Mouse (Mus musculus): Measurements from ENCODE around the gene Nup62. TPM values are rescaled to one million over a fixed set of nuclear protein-coding genes. Genes with fewer than 3 reads are reported as not detected.

Nup62 gene
- polyA plus RNA-seq, 1 experiment from 2014 or later = 81.5 TPM

DNA sequence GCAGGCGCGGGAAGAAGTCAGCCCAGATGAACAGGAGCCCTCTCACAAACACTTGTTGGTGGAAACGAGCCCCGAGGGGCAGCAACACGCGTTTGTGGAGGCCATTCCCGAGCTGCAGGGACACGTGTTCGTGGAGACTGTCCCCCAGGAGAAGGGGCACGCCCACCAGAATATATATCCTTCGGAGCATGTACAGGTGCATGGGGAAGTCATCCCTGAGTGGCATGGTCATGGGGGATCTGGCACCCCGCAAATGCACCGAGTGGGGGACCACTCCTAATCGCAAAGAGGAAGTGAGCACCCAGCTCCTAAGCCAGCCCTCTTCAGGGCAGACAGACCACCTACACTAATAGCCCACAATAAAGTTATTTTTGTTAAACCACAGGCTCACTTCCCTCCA is 24.5 kb downstream of the Nup62 start:
- Histone ChIP-seq H3K36me3 (ENCODE audit: control insufficient read depth, insufficient read depth) (peaks cover 38% of the 10 kb centered on the region), H3K4me3 (ENCODE audit: low read length) (no peak overlapping the region), H3K27ac (ENCODE audit: low read length) (no peak overlapping the region), H3K27me3 (ENCODE audit: control insufficient read depth, insufficient read depth, low read length) (peaks cover 10% of the 10 kb centered on the region; the same call in 1 of the 2 replicates), H3K4me1 (ENCODE audit: control insufficient read depth, insufficient read depth, low read length) (peaks cover 13% of the 10 kb centered on the region), H3K4me2 (ENCODE audit: low read depth, low read length) (no peak overlapping the region), H3K9me3 (replicated peaks; ENCODE audit: control insufficient read depth, low read length) (no peaks in the 10 kb centered on the region), H3K9ac (ENCODE audit: low read length) (no peak overlapping the region)
- no peak for ATAC-seq (replicated peaks; ENCODE audit: extremely low read depth, insufficient read depth, low FRiP score)
- 53% methylated on average over 14 of the region's 14 CpGs for WGBS

DNA sequence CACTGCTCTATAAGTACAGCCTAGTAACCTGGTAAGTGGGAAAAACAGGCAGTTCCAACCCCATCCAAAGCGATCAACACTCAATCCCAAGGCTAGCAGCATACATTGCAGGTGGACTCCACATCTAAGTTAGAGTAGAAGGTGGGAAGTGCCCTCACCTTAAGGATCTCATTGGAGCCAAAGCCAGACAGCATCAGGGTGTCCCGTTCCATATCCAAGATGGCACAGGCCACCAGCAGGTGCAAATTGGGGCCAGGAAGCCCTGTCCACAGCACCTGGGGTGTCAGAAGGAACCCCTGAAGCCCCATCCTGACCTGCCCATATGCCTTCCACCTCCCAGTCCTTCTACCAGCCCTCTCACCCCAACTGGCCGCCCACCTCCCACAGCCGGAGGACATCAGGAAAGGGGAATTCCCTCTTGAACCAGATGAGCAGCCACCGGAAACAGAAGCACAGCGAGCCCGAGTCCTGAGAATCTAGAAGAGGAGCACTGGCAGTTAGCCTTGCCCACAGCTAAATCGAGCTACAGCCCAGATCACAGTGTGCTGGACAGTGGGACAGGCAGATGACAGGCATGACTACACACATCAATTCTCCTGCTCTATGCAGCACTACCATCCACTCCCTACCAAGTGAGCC is 26.1 kb downstream of the Nup62 start:
- H3K27me3 ChIP-seq (ENCODE audit: control insufficient read depth, insufficient read depth, low read length) = peaks cover 10% of the 10 kb centered on the region; the same call in 1 of the 2 replicates
- no peaks in the 10 kb centered on the region for H3K9me3 ChIP-seq (replicated peaks; ENCODE audit: control insufficient read depth, low read length)
- no peak for ATAC-seq (replicated peaks; ENCODE audit: extremely low read depth, insufficient read depth, low FRiP score)

DNA sequence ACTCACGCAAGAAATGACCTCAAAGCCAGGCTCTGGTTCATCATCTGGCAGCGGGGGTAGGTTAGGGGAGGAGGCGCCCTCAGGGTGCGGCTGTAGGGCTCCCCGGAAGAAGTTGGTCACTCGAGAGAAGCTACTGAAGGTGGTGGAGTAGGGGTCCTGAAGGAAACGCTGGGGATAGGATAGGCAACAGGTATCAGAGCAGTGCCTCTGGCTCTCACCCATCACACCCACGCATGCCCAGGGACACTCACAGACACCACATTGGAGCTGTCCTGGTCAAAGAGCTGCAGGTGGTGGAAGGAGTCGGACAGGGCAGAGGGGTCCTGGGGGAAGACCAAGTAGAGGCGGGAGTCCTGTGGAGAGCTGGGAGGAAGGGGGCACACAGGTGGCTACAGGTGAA is 29.1 kb downstream of the Nup62 start:
- H3K4me2 ChIP-seq (ENCODE audit: low read depth, low read length) = no peak overlapping the region
- H3K9me3 ChIP-seq (replicated peaks; ENCODE audit: control insufficient read depth, low read length) = no peaks in the 10 kb centered on the region
- peaks cover 49% of the 10 kb centered on the region for H3K36me3 ChIP-seq (ENCODE audit: control insufficient read depth, insufficient read depth)
- WGBS = 95% methylated on average over 10 of the region's 10 CpGs
- H3K27me3 ChIP-seq (ENCODE audit: control insufficient read depth, insufficient read depth, low read length) = peaks cover 6% of the 10 kb centered on the region; the same call in 1 of the 2 replicates
- H3K4me3 ChIP-seq (ENCODE audit: low read length) = no peak overlapping the region
- no peak overlapping the region for H3K9ac ChIP-seq (ENCODE audit: low read length)
- H3K27ac ChIP-seq (ENCODE audit: low read length) = no peak overlapping the region
- peaks cover 12% of the 10 kb centered on the region for H3K4me1 ChIP-seq (ENCODE audit: control insufficient read depth, insufficient read depth, low read length)
- no peak for ATAC-seq (replicated peaks; ENCODE audit: extremely low read depth, insufficient read depth, low FRiP score)

More for the DNA sequence above, 26.1 kb downstream of the Nup62 start:
- 84% methylated on average over 8 of the region's 8 CpGs for WGBS
- H3K4me2 ChIP-seq (ENCODE audit: low read depth, low read length) = no peak overlapping the region
- H3K9ac ChIP-seq (ENCODE audit: low read length) = no peak overlapping the region
- H3K27ac ChIP-seq (ENCODE audit: low read length) = no peak overlapping the region
- H3K4me1 ChIP-seq (ENCODE audit: control insufficient read depth, insufficient read depth, low read length) = peaks cover 13% of the 10 kb centered on the region
- H3K36me3 ChIP-seq (ENCODE audit: control insufficient read depth, insufficient read depth) = peaks cover 49% of the 10 kb centered on the region
- no peak overlapping the region for H3K4me3 ChIP-seq (ENCODE audit: low read length)

DNA sequence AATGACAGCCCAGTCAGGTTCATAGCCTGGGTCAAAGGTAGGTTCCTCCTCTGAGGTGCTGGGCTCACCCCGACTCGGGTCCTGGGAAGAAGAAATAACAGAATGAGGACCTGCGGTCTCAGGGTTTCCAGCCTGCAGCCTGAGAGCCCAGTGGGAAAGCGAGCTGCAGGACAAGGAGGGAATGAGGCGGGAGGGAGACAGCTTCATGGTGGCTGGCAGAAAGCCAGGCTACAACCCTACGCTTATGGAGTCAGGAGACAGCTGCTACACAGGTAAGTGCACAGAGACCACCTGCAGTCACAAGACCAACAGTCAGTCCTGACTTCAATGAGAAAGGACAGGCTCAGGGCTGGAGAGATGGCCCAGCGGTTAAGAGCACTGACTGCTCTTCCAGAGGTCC is 30.9 kb downstream of the Nup62 start:
- H3K4me3 ChIP-seq (ENCODE audit: low read length) = no peak overlapping the region
- no peak for ATAC-seq (replicated peaks; ENCODE audit: extremely low read depth, insufficient read depth, low FRiP score)
- H3K27me3 ChIP-seq (ENCODE audit: control insufficient read depth, insufficient read depth, low read length) = no peaks in the 10 kb centered on the region
- no peak overlapping the region for H3K27ac ChIP-seq (ENCODE audit: low read length)
- H3K4me2 ChIP-seq (ENCODE audit: low read depth, low read length) = no peak overlapping the region
- WGBS = 91% methylated on average over 7 of the region's 7 CpGs
- peaks cover 37% of the 10 kb centered on the region for H3K36me3 ChIP-seq (ENCODE audit: control insufficient read depth, insufficient read depth)
- peaks cover 21% of the 10 kb centered on the region for H3K4me1 ChIP-seq (ENCODE audit: control insufficient read depth, insufficient read depth, low read length)
- H3K9ac ChIP-seq (ENCODE audit: low read length) = no peak overlapping the region
- H3K9me3 ChIP-seq (replicated peaks; ENCODE audit: control insufficient read depth, low read length) = no peaks in the 10 kb centered on the region

DNA sequence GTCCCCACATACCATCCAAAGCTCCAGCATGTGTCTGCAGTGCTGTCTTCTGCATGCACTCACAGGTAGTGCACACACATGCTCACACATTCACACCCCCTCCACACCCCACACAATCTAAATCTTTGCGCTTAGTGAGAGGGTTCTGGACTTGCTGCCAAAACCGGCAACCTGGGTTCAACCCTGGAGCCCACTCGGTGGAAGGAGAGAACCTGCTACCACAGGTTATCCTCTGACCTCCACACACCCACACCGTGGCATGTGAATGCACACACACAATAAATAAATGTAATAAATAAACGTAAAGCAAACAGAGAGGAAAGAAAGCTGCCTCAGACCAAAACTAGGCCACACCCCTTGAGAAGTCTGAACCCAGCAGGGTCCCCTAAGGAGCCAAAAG is 31.9 kb downstream of the Nup62 start:
- Histone ChIP-seq H3K36me3 (ENCODE audit: control insufficient read depth, insufficient read depth) (peaks cover 33% of the 10 kb centered on the region), H3K9ac (ENCODE audit: low read length) (peak overlapping the region; percentile 73), H3K4me3 (ENCODE audit: low read length) (peak overlapping the region; percentile 85), H3K27me3 (ENCODE audit: control insufficient read depth, insufficient read depth, low read length) (no peaks in the 10 kb centered on the region), H3K9me3 (replicated peaks; ENCODE audit: control insufficient read depth, low read length) (no peaks in the 10 kb centered on the region), H3K27ac (ENCODE audit: low read length) (peak overlapping the region; percentile 99; the same call in 1 of the 2 replicates), H3K4me2 (ENCODE audit: low read depth, low read length) (peak overlapping the region; percentile 85), H3K4me1 (ENCODE audit: control insufficient read depth, insufficient read depth, low read length) (peaks cover 25% of the 10 kb centered on the region)
- ATAC-seq (replicated peaks; ENCODE audit: extremely low read depth, insufficient read depth, low FRiP score) = no peak
- WGBS = 73% methylated on average over 5 of the region's 5 CpGs

DNA sequence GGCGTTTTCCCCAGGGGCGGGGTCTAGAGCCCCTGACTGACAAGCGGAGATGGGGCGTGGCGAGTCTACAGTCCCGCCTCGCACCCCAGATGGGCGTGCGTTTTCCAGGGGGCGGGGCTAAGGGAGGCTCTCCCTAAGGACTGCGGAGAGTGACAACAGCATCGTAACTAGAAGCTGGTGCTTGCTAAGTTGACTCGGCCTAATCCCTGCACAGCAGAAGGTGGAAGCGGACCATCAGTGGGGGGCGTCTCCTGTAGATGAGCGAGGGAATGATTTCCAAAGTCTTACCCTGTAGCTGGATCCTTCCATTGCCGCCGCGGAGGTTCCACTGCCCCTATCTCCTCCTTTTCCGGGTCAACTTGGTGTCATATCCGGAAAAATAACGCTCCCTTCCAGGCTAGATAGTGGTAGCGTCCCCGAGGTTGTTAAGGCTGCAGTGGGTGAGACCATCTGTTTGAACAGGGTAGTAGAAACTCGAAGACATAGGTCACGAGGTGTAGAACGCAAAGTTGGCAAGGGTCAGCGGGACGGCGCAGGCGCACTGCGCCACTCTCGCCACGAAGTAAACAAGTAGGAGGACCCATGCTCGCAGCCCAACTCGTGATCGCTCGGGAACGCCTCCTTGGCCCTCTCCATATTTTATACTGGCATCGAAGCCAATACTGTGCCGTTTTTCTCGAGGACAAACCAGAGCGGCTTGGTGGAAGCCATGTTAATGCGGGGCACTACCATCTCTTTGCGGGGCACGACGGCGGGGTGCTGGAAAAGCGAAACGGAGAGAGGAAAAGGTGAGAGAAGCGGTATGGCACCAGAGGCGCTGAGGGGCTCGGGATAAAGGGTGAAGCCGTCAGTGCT is 32.9 kb downstream of the Nup62 start, which contains the start of the genes Akt1s1 and Tbc1d17:
Gene Akt1s1 (plus strand): TSS at position 431 of the 855 bp plus-strand sequence.
Gene Tbc1d17 (minus strand): TSS at position 519 of the 855 bp plus-strand sequence.
- under 1% methylated on average over 54 of the region's 54 CpGs for WGBS
- Histone ChIP-seq H3K9ac (ENCODE audit: low read length) (peak within 1 kb of the TSS; percentile 94), H3K36me3 (ENCODE audit: control insufficient read depth, insufficient read depth) (peaks cover 28% of the 10 kb centered on the region), H3K4me3 (ENCODE audit: low read length) (peak within 1 kb of the TSS; percentile 85), H3K27ac (ENCODE audit: low read length) (peak within 1 kb of the TSS; percentile 99), H3K27me3 (ENCODE audit: control insufficient read depth, insufficient read depth, low read length) (no peaks in the 10 kb centered on the region), H3K4me1 (ENCODE audit: control insufficient read depth, insufficient read depth, low read length) (peaks cover 28% of the 10 kb centered on the region), H3K9me3 (replicated peaks; ENCODE audit: control insufficient read depth, low read length) (no peaks in the 10 kb centered on the region), H3K4me2 (ENCODE audit: low read depth, low read length) (peak within 1 kb of the TSS; percentile 85)
- ATAC-seq (replicated peaks; ENCODE audit: extremely low read depth, insufficient read depth, low FRiP score) = peak; percentile 85

DNA sequence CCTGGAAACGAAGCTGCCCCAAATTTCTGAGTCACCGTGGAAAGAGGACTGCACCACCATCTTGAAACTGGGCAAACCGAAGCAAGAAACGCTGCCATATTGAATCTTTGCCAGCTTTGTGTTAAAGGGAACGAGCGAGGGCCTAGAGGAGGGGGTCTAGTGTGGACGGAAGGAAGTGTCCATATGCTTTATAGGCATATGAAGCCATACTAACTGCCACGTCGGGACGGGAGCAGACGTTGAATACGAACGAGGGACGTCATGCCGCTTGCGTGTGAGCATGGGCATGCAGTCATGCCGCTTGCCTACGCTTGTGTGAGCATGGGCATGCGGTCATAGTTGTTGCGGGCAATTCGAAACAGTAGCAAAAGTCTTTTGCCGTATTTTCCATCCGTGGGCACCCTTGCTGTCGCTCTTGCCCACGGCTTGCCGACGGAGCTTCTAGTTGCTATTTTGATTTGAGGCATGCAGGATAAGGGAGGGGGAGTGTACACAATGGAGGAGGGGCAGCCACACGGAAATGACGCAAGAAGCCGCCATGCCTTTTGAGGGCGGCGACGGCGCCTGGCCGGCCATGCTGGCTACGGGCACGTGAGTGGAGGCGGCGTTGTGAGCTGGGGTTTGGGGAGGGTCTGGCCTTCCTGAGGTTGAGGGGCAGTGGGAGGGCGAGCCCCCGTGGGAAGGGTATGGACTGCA is 33.7 kb downstream of the Nup62 start:
- H3K4me2 ChIP-seq (ENCODE audit: low read depth, low read length) = peak overlapping the region; percentile 85
- ATAC-seq (replicated peaks; ENCODE audit: extremely low read depth, insufficient read depth, low FRiP score) = peak; percentile 58
- H3K4me3 ChIP-seq (ENCODE audit: low read length) = peak overlapping the region; percentile 85
- no peaks in the 10 kb centered on the region for H3K9me3 ChIP-seq (replicated peaks; ENCODE audit: control insufficient read depth, low read length)
- peaks cover 20% of the 10 kb centered on the region for H3K36me3 ChIP-seq (ENCODE audit: control insufficient read depth, insufficient read depth)
- H3K27me3 ChIP-seq (ENCODE audit: control insufficient read depth, insufficient read depth, low read length) = no peaks in the 10 kb centered on the region
- peaks cover 30% of the 10 kb centered on the region for H3K4me1 ChIP-seq (ENCODE audit: control insufficient read depth, insufficient read depth, low read length)
- under 1% methylated on average over 41 of the region's 41 CpGs for whole genome bisulfite sequencing
- H3K27ac ChIP-seq (ENCODE audit: low read length) = peak overlapping the region; percentile 99
- peak overlapping the region; percentile 94 for H3K9ac ChIP-seq (ENCODE audit: low read length)

DNA sequence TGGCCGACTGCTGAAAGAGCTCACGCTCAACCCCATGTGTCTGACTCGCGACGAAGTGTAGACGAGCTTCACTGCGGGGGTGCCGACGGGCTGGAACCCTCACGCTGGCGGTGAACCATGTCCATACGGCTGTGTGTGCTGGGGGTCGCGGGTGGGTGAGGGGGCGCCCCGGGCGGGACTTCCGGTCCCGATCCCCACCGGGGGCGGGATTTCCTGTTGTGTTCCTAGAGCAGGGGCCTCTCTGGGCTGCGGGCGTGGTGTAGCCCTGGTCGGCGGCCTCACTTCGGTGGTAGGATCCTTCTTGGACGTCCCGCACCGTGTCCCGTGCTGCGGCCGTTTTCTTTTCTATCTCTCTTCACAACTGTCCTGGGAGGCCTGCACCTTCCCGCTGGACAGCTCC is 34.3 kb downstream of the Nup62 start:
- Histone ChIP-seq H3K4me3 (ENCODE audit: low read length) (peak overlapping the region; percentile 85), H3K4me1 (ENCODE audit: control insufficient read depth, insufficient read depth, low read length) (peaks cover 33% of the 10 kb centered on the region), H3K4me2 (ENCODE audit: low read depth, low read length) (peak overlapping the region; percentile 85), H3K27me3 (ENCODE audit: control insufficient read depth, insufficient read depth, low read length) (no peaks in the 10 kb centered on the region), H3K27ac (ENCODE audit: low read length) (peak overlapping the region; percentile 99), H3K36me3 (ENCODE audit: control insufficient read depth, insufficient read depth) (peaks cover 14% of the 10 kb centered on the region), H3K9me3 (replicated peaks; ENCODE audit: control insufficient read depth, low read length) (no peaks in the 10 kb centered on the region), H3K9ac (ENCODE audit: low read length) (peak overlapping the region; percentile 94)
- peak; percentile 8; the same call in 1 of the 2 replicates for ATAC-seq (replicated peaks; ENCODE audit: extremely low read depth, insufficient read depth, low FRiP score)
- WGBS = under 1% methylated on average over 33 of the region's 33 CpGs

All from heart, embryonic 16.5 days (tissue).